Mouse (Mus musculus) ES-E14 (cell line): ENCODE measurements at regions not wholly inside any gene's neighbourhood (a gene's known extent, or its start where the extent isn't known, plus 50 kb on each side); places are given as distances from the start of the nearest gene placed in this dataset.
A peak's percentile ranks its signal among the peaks of the same experiment; 100 is the strongest.

Experiments used
- DNase-seq: peaks from one replicate; pipeline ENCODE4 v3.0.0-alpha.2; 2013; ENCODE audit warnings: low read depth, low spot score
- H3K27ac ChIP-seq: 2 replicates; pipeline ENCODE4 v1.5.1; 2012; ENCODE audit warnings: low read depth, mild to moderate bottlenecking, low read length, moderate library complexity, mixed read lengths; ENCODE audit not compliant: poor library complexity, insufficient read depth, severe bottlenecking
- H3K36me3 ChIP-seq: 2 replicates; pipeline ENCODE4 v1.6.1; 2012; ENCODE audit warnings: mild to moderate bottlenecking, low read length, moderate library complexity, mixed read lengths; ENCODE audit not compliant: control insufficient read depth, poor library complexity, insufficient read depth, severe bottlenecking
- H3K4me1 ChIP-seq, 2 experiments: fragments of 150-350 bp in 1 of 2; sonication (generic) in 1 of 2; 2 replicates each; pipeline ENCODE4 v1.6.1; 2012; ENCODE audit warnings: low read length in 2 of 2, mild to moderate bottlenecking in 1 of 2, mixed read lengths in 1 of 2; ENCODE audit not compliant: control insufficient read depth in 2 of 2, insufficient read depth in 2 of 2, poor library complexity in 1 of 2
- H3K4me3 ChIP-seq, 2 experiments: fragments of 150-350 bp in 1 of 2; sonication (generic) in 1 of 2; 2 replicates each; pipeline ENCODE4 v1.5.1; 2012; ENCODE audit warnings: low read length in 2 of 2, low read depth in 1 of 2, mild to moderate bottlenecking in 1 of 2, mixed read lengths in 1 of 2; ENCODE audit not compliant: insufficient read depth in 1 of 2, poor library complexity in 1 of 2, severe bottlenecking in 1 of 2
- H3K9ac ChIP-seq: 2 replicates; pipeline ENCODE4 v1.6.1; 2012; ENCODE audit warnings: low read depth, mild to moderate bottlenecking, low read length, mixed read lengths; ENCODE audit not compliant: poor library complexity, insufficient read depth, severe bottlenecking
- H3K9me3 ChIP-seq: fragments of 150-350 bp; sonication (generic); 2 replicates; pipeline ENCODE4 v1.6.1; 2012; ENCODE audit warnings: low read depth, mild to moderate bottlenecking, low read length; ENCODE audit not compliant: control insufficient read depth, insufficient read depth
- CHD2 ChIP-seq: IDR thresholded peaks from 2 replicates; pipeline ENCODE4 v1.6.1; 2014; ENCODE audit warnings: mild to moderate bottlenecking, low read depth, low read length, inconsistent platforms
- HCFC1 ChIP-seq: IDR thresholded peaks from 2 replicates; pipeline ENCODE4 v1.6.1; 2012; ENCODE audit warnings: low read length, inconsistent platforms, borderline replicate concordance; ENCODE audit not compliant: insufficient read depth
- MAFK ChIP-seq: IDR thresholded peaks from 2 replicates; pipeline ENCODE4 v1.6.1; 2014; ENCODE audit warnings: mild to moderate bottlenecking, low read depth, low read length, inconsistent platforms; ENCODE audit not compliant: insufficient read depth
- ZC3H11A ChIP-seq: IDR thresholded peaks from 2 replicates; pipeline ENCODE4 v1.6.1; 2012; ENCODE audit warnings: low read depth, mild to moderate bottlenecking, inconsistent platforms, low read length, borderline replicate concordance
- ZNF384 ChIP-seq: IDR thresholded peaks from 2 replicates; pipeline ENCODE4 v1.6.1; 2012; ENCODE audit warnings: low read depth, low read length, inconsistent platforms
- in situ Hi-C, 2 experiments: fragments of 600-800 bp; cut with MboI; formaldehyde crosslinking; loops; one replicate each; pipeline ENCODE4 v1.15.1; 2025; ENCODE audit warnings: low sequenced_read_pairs in 2 of 2, inconsistent platforms in 1 of 2; ENCODE audit not compliant: unreplicated experiment in 2 of 2

DNA sequence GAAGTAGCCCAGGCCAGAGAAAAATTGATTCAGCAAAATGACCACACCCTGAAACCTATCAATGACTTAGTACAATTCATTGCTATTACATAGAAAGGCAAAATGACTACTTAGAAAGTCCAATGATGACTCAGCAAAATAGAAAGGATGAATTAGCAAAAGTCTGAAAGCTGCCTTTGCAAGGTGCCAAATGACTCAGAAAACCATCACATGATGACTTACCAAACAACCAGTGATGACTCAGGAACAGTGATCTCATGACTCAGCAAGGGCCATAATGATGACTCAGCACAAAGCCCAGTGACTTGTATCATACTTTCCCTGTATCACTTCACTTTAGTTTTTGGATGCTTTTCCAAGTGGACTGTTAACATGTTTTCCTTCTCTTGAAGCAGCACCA is 535.6 kb upstream of the Camk1g start:
- no peak for DNase-seq
- H3K27ac ChIP-seq = no peak overlapping the region
- no peaks in the 10 kb centered on the region for H3K9me3 ChIP-seq
- TF ChIP-seq ZNF384 (no peak), HCFC1 (no peak), ZC3H11A (no peak), CHD2 (no peak), MAFK (peak; percentile 99)
- H3K36me3 ChIP-seq = no peaks in the 10 kb centered on the region
- in situ Hi-C loops = no loop called here
- no peak overlapping the region for H3K9ac ChIP-seq
- no peaks in the 10 kb centered on the region for H3K4me1 ChIP-seq
- no peak overlapping the region for H3K4me3 ChIP-seq

DNA sequence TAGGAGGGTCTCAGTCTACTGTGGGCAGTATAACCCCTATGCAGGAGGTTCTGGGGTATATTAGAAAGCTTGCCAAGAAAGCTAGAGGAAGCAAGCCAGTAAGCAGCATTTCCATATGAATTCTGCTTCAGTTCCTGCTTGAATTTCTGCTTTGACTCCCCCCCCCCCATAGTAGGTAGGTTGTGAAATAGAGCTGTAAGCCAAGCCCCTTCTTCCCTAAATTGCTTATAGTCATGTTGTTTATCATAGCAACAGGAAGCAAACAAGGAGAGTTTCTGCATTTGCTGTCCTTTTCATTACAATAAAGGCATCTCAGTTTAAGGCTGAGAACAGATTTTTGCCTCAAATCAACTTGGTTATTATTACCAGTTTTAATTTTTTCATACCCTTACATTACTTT is 524.0 kb upstream of the Camk1g start:
- Histone ChIP-seq H3K4me1 (no peaks in the 10 kb centered on the region), H3K27ac (no peak overlapping the region), H3K9ac (no peak overlapping the region), H3K36me3 (no peaks in the 10 kb centered on the region), H3K4me3 (no peak overlapping the region), H3K9me3 (no peaks in the 10 kb centered on the region)
- no peak for DNase-seq
- TF ChIP-seq MAFK (no peak), ZNF384 (no peak)
- in situ Hi-C loops = no loop called here

DNA sequence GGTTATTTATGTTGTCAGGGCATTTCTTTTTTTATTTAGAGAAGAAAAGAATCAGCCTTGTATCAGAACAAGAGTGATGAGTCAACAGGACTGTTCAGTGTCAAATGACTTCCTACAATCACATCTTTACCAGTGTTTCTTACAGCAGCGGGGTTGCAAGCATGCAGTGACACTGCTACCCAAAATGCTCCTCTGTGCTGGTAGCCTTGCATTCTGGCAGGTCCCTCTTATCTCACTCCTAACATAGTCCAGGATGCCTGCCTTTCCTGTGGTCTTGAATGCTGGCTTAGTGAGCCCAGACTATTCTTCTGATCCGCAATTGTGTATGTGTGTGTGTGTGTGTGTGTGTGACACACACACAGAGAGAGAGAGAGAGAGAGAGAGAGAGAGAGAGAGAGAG is 506.4 kb upstream of the Camk1g start:
- no peak for DNase-seq
- TF ChIP-seq ZNF384 = no peak
- TF ChIP-seq MAFK = no peak
- TF ChIP-seq ZC3H11A = no peak
- no peak for TF ChIP-seq HCFC1
- TF ChIP-seq CHD2 = no peak
- no peak overlapping the region for H3K4me3 ChIP-seq
- in situ Hi-C loops = no loop called here
- no peaks in the 10 kb centered on the region for H3K4me1 ChIP-seq
- H3K9me3 ChIP-seq = no peaks in the 10 kb centered on the region
- no peaks in the 10 kb centered on the region for H3K36me3 ChIP-seq
- no peak overlapping the region for H3K9ac ChIP-seq
- no peak overlapping the region for H3K27ac ChIP-seq

DNA sequence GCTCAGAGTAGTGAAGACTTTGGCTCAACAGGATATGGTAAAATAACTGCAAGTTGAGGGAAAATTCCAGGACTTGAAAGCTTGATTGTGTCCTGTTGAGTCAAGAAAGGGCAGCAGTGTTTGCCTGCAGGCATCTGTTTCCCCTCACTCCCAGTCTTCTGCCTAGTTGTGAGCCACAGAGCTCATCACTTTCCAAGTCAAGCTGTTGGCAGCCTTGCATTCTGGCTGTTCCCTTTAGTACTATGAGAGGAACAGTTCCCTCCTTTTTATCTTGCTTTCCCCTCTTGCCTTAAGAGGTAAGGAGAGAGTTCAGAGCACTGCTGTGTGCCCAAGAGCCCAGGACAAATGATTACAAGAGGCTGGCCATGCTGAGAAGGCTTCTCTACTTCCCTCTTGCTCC is 506.0 kb upstream of the Camk1g start:
- no peaks in the 10 kb centered on the region for H3K9me3 ChIP-seq

DNA sequence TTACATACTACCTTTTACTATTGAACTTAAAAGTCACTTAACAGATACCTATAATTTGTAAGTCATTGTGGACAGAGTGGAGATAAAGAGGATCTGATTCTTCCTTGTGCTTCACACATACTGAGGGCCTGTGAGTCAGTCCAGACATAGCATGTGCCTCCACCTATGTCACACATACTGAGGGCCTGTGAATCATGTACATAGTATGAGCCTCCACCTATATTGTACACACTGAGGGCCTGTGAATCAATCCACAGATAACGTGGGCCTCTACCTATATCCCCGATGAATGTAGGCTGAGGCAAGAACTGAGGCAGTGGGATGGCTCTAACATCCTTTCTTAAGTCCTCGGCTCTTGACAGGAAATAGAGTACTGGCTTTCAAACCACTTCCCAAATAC is 505.2 kb upstream of the Camk1g start:
- H3K9me3 ChIP-seq = no peaks in the 10 kb centered on the region
- no peaks in the 10 kb centered on the region for H3K4me1 ChIP-seq
- H3K9ac ChIP-seq = no peak overlapping the region
- no peak overlapping the region for H3K27ac ChIP-seq
- DNase-seq = no peak
- TF ChIP-seq HCFC1 (no peak), ZNF384 (no peak), MAFK (no peak), CHD2 (no peak), ZC3H11A (no peak)
- in situ Hi-C loops = no loop called here
- H3K36me3 ChIP-seq = no peaks in the 10 kb centered on the region
- H3K4me3 ChIP-seq = no peak overlapping the region

More for the DNA sequence above, 506.0 kb upstream of the Camk1g start:
- H3K9ac ChIP-seq = no peak overlapping the region
- H3K36me3 ChIP-seq = no peaks in the 10 kb centered on the region
- H3K27ac ChIP-seq = no peak overlapping the region
- no peaks in the 10 kb centered on the region for H3K4me1 ChIP-seq
- no peak for DNase-seq
- TF ChIP-seq ZNF384 (no peak), ZC3H11A (no peak), MAFK (no peak), CHD2 (no peak), HCFC1 (no peak)
- in situ Hi-C loops = no loop called here
- no peak overlapping the region for H3K4me3 ChIP-seq
